Mouse (Mus musculus) stomach, postnatal 0 days (tissue): Measurements from ENCODE around the gene Nmt1. TPM values are rescaled to one million over a fixed set of nuclear protein-coding genes. Genes with fewer than 3 reads are reported as not detected.

Experiments used
- ATAC-seq: fragments of 200-750 bp; cut with Nextera tagmentation; 2 replicates; pipeline ENCODE4 v1.8.0; 2017; ENCODE audit not compliant: low FRiP score, low TSS enrichment
- DNase-seq: peaks from one replicate; pipeline ENCODE4 v3.0.0-alpha.2; 2016; ENCODE audit warnings: low spot score
- H3K27ac ChIP-seq: fragments of 300-500 bp; sonication (generic); replicated peaks from 2 replicates; pipeline ENCODE4 v1.5.1; 2014; ENCODE audit warnings: mild to moderate bottlenecking, control low read depth
- H3K27me3 ChIP-seq: fragments of 300-500 bp; sonication (generic); 2 replicates; pipeline ENCODE4 v1.6.1; 2014; ENCODE audit warnings: low read length; ENCODE audit not compliant: control insufficient read depth, insufficient read depth
- H3K36me3 ChIP-seq: fragments of 300-500 bp; sonication (generic); 2 replicates; pipeline ENCODE4 v1.6.1; 2014; ENCODE audit warnings: low read length, mixed read lengths; ENCODE audit not compliant: control insufficient read depth, insufficient read depth
- H3K4me1 ChIP-seq: fragments of 300-500 bp; sonication (generic); replicated peaks from 2 replicates; pipeline ENCODE4 v1.6.1; 2014; ENCODE audit warnings: antibody characterized with exemption; ENCODE audit not compliant: control insufficient read depth, insufficient read depth
- H3K4me2 ChIP-seq: fragments of 300-500 bp; sonication (generic); replicated peaks from 2 replicates; pipeline ENCODE4 v1.6.1; 2014; ENCODE audit warnings: low read depth, mild to moderate bottlenecking, control low read depth, moderate library complexity
- H3K4me3 ChIP-seq: fragments of 300-500 bp; sonication (generic); 2 replicates; pipeline ENCODE4 v1.5.1; 2014; ENCODE audit warnings: low read depth, low read length, control low read depth
- H3K9ac ChIP-seq: fragments of 300-500 bp; sonication (generic); 2 replicates; pipeline ENCODE4 v1.6.1; 2014; ENCODE audit warnings: mild to moderate bottlenecking, low read length, control low read depth, mixed read lengths
- H3K9me3 ChIP-seq: fragments of 300-500 bp; sonication (generic); 2 replicates; pipeline ENCODE4 v1.6.1; 2016; ENCODE audit warnings: low read length; ENCODE audit not compliant: control insufficient read depth
- CTCF ChIP-seq: IDR thresholded peaks from 2 replicates; pipeline ENCODE4 v1.5.1; 2016; ENCODE audit warnings: antibody characterized with exemption, low read depth, mild to moderate bottlenecking, moderate library complexity
- EP300 ChIP-seq: optimal IDR thresholded peaks from 2 replicates; pipeline ENCODE3; 2016; ENCODE audit warnings: antibody characterized with exemption
- WGBS: fragments of 180-500 bp; shearing (Covaris S2); extraction: QIAGEN DNeasy Blood & Tissue Kit; methylation state at CpG from one replicate; pipeline ENCODE4 v1.1.7; 2014; 5-methylcytosine and 5-hydroxymethylcytosine counted together
- polyA plus RNA-seq: library from polyadenylated mRNA; unstranded; fragments of >200 nt; fragmentation: Nextera tagmentation; extraction: Ambion mirVana; gene quantifications from 2 replicates; pipeline ENCODE4 v1.2.1, GENCODE M21; 2015

Nmt1 gene
- polyA plus RNA-seq, 1 experiment from 2014 or later: 52.3 TPM

- 0 out of 2 replicates have a peak, but pooled peaks cover 2% of the 10 kb centered on the region for H3K4me1 ChIP-seq
- WGBS: 61% methylated on average over 9 of the region's 9 CpGs
- DNase-seq (no peak), ATAC-seq (no peak)
- H3K27me3 ChIP-seq: no peaks in the 10 kb centered on the region
- H3K27ac ChIP-seq: peak overlapping the region; percentile 49
- no peak overlapping the region for H3K4me2 ChIP-seq
- TF ChIP-seq CTCF (no peak), EP300 (no peak)
- no peaks in the 10 kb centered on the region for H3K36me3 ChIP-seq
- H3K9ac ChIP-seq: no peak overlapping the region
- no peaks in the 10 kb centered on the region for H3K9me3 ChIP-seq
- no peak overlapping the region for H3K4me3 ChIP-seq
Observed at GRCm38 (mm10) chr11:103095107-103095670, 67.2 kb downstream of the Nmt1 start.

GRCm38 (mm10) chr11:103095801-103096200 is 67.8 kb downstream of the Nmt1 start:
- Histone ChIP-seq H3K36me3 (no peaks in the 10 kb centered on the region), H3K4me3 (no peak overlapping the region), H3K27me3 (no peaks in the 10 kb centered on the region), H3K27ac (no peak overlapping the region), H3K9ac (no peak overlapping the region), H3K4me1 (0 out of 2 replicates have a peak, but pooled peaks cover 2% of the 10 kb centered on the region), H3K9me3 (no peaks in the 10 kb centered on the region), H3K4me2 (no peak overlapping the region)
- DNase-seq (no peak), ATAC-seq (no peak)
- 87% methylated on average over 6 of the region's 6 CpGs for WGBS
- TF ChIP-seq CTCF: no peak
- no peak for TF ChIP-seq EP300

- H3K27ac ChIP-seq: peak overlapping the region; percentile 85
- DNase-seq (peak; percentile 52), ATAC-seq (peak; percentile 16; the same call in 1 of the 2 replicates)
- H3K4me1 ChIP-seq: 0 out of 2 replicates have a peak, but pooled peaks cover 2% of the 10 kb centered on the region
- H3K4me3 ChIP-seq: no peak overlapping the region
- H3K27me3 ChIP-seq: no peaks in the 10 kb centered on the region
- peak overlapping the region; percentile 47 for H3K9ac ChIP-seq
- H3K9me3 ChIP-seq: no peaks in the 10 kb centered on the region
- TF ChIP-seq CTCF (no peak), EP300 (no peak)
- WGBS: 9% methylated on average over 22 of the region's 22 CpGs
- H3K4me2 ChIP-seq: peak overlapping the region; percentile 41
- H3K36me3 ChIP-seq: no peaks in the 10 kb centered on the region
Observed at GRCm38 (mm10) chr11:103096979-103097894, 69.2 kb downstream of the Nmt1 start.

- Histone ChIP-seq H3K4me2 (no peak overlapping the region), H3K4me1 (peaks cover 5% of the 10 kb centered on the region; the same call in 1 of the 2 replicates), H3K9ac (no peak overlapping the region), H3K36me3 (no peaks in the 10 kb centered on the region), H3K4me3 (no peak overlapping the region), H3K27me3 (no peaks in the 10 kb centered on the region), H3K9me3 (no peaks in the 10 kb centered on the region), H3K27ac (no peak overlapping the region)
- DNase-seq (peak; percentile 15), ATAC-seq (no peak)
- 83% methylated on average over 11 of the region's 11 CpGs for WGBS
- TF ChIP-seq CTCF (no peak), EP300 (no peak)
Observed at GRCm38 (mm10) chr11:103098531-103099190, 70.7 kb downstream of the Nmt1 start.

- TF ChIP-seq CTCF (no peak), EP300 (no peak)
- WGBS: 68% methylated on average over 12 of the region's 12 CpGs
- Histone ChIP-seq H3K27me3 (no peaks in the 10 kb centered on the region), H3K4me2 (no peak overlapping the region), H3K27ac (peak overlapping the region; percentile 8; the same call in 1 of the 2 replicates), H3K9me3 (no peaks in the 10 kb centered on the region), H3K4me1 (peaks cover 5% of the 10 kb centered on the region; the same call in 1 of the 2 replicates), H3K9ac (no peak overlapping the region), H3K36me3 (no peaks in the 10 kb centered on the region), H3K4me3 (no peak overlapping the region)
- ATAC-seq: no peak
- DNase-seq: no peak
Observed at GRCm38 (mm10) chr11:103099352-103099940, 71.5 kb downstream of the Nmt1 start.
